Mouse (Mus musculus): Measurements from ENCODE around the gene Efhd1. TPM values are rescaled to one million over a fixed set of nuclear protein-coding genes. Genes with fewer than 3 reads are reported as not detected.

The Efhd1 gene
- total RNA-seq, 2 experiments from 2014 or later = 3.2 to 3.3 TPM

GRCm38 (mm10) chr1:87266296-87267090 lies 2.3 kb downstream of the Efhd1 start:
- no peak for DNase-seq (ENCODE audit: low spot score)
- intact Hi-C loops (cut with DNase I) = no loop called here

- DNase-seq (ENCODE audit: low spot score) = no peak
Measured at GRCm38 (mm10) chr1:87270204-87270603, 6.0 kb downstream of the Efhd1 start.

GRCm38 (mm10) chr1:87270641-87271467 lies 6.7 kb downstream of the Efhd1 start:
- no peak for DNase-seq (ENCODE audit: low spot score)
- intact Hi-C loops (cut with DNase I) = no loop called here

More at GRCm38 (mm10) chr1:87270204-87270603, 6.0 kb downstream of the Efhd1 start:
- intact Hi-C loops (cut with DNase I) = no loop called here

- intact Hi-C loops (cut with DNase I) = no loop called here
- no peak for DNase-seq (ENCODE audit: low spot score)
Measured at GRCm38 (mm10) chr1:87271596-87271995, 7.4 kb downstream of the Efhd1 start.

GRCm38 (mm10) chr1:87272462-87272861 lies 8.3 kb downstream of the Efhd1 start:
- intact Hi-C loops (cut with DNase I) = no loop called here
- DNase-seq (ENCODE audit: low spot score) = no peak

GRCm38 (mm10) chr1:87273514-87273942 lies 9.4 kb downstream of the Efhd1 start:
- no peak for DNase-seq (ENCODE audit: low spot score)
- intact Hi-C loops (cut with DNase I) = no loop called here

- intact Hi-C loops (cut with DNase I) = no loop called here
Measured at GRCm38 (mm10) chr1:87274134-87274533, 10.0 kb downstream of the Efhd1 start.

GRCm38 (mm10) chr1:87275151-87275550 lies 11.0 kb downstream of the Efhd1 start:
- intact Hi-C loops (cut with DNase I) = no loop called here
- no peak for DNase-seq (ENCODE audit: low spot score)

More at GRCm38 (mm10) chr1:87274134-87274533, 10.0 kb downstream of the Efhd1 start:
- no peak for DNase-seq (ENCODE audit: low spot score)

GRCm38 (mm10) chr1:87276056-87276455 lies 11.9 kb downstream of the Efhd1 start:
- no peak for DNase-seq (ENCODE audit: low spot score)
- intact Hi-C loops (cut with DNase I) = no loop called here

- intact Hi-C loops (cut with DNase I) = no loop called here
- no peak for DNase-seq (ENCODE audit: low spot score)
Measured at GRCm38 (mm10) chr1:87280281-87280680, 16.1 kb downstream of the Efhd1 start.

GRCm38 (mm10) chr1:87281599-87282412 lies 17.6 kb downstream of the Efhd1 start:
- intact Hi-C loops (cut with DNase I) = no loop called here
- no peak for DNase-seq (ENCODE audit: low spot score)

- intact Hi-C loops (cut with DNase I) = no loop called here
- no peak for DNase-seq (ENCODE audit: low spot score)
Measured at GRCm38 (mm10) chr1:87282413-87282788, 18.2 kb downstream of the Efhd1 start.

GRCm38 (mm10) chr1:87283410-87283960 lies 19.3 kb downstream of the Efhd1 start:
- intact Hi-C loops (cut with DNase I) = no loop called here
- DNase-seq (ENCODE audit: low spot score) = no peak

- intact Hi-C loops (cut with DNase I) = no loop called here
Measured at GRCm38 (mm10) chr1:87287105-87287504, 22.9 kb downstream of the Efhd1 start.

GRCm38 (mm10) chr1:87291416-87291815 lies 27.3 kb downstream of the Efhd1 start:
- DNase-seq (ENCODE audit: low spot score) = no peak

More at GRCm38 (mm10) chr1:87287105-87287504, 22.9 kb downstream of the Efhd1 start:
- no peak for DNase-seq (ENCODE audit: low spot score)

GRCm38 (mm10) chr1:87292420-87293190 lies 28.4 kb downstream of the Efhd1 start:
- DNase-seq (ENCODE audit: low spot score) = peak; percentile 21
- intact Hi-C loops (cut with DNase I) = loop anchor here (1.0 kb wide), 2 partner anchors 34 to 46 kb away; no protein-coding TSS in a partner anchor

More at GRCm38 (mm10) chr1:87291416-87291815, 27.3 kb downstream of the Efhd1 start:
- intact Hi-C loops (cut with DNase I) = no loop called here

GRCm38 (mm10) chr1:87294063-87294710 lies 30.0 kb downstream of the Efhd1 start:
- DNase-seq (ENCODE audit: low spot score) = no peak
- intact Hi-C loops (cut with DNase I) = no loop called here

- no peak for DNase-seq (ENCODE audit: low spot score)
- intact Hi-C loops (cut with DNase I) = no loop called here
Measured at GRCm38 (mm10) chr1:87294951-87295350, 30.8 kb downstream of the Efhd1 start.

All from heart, postnatal 25 days (tissue).